Mouse (Mus musculus): ENCODE results near the gene Stt3a.

GRCm38 (mm10) chr9:36705923-36706322, 61.6 kb downstream of the Stt3a start:
- TF ChIP-seq CTCF (IDR thresholded peaks at IDR 0.05; ENCODE audit: low read depth) (no peak), EP300 (IDR thresholded peaks at IDR 0.05; ENCODE audit: low read depth) (no peak)
